Mouse (Mus musculus) cortical plate, adult 2 months (tissue): ENCODE results near the gene Tecr.

Experiments used
- CTCF ChIP-seq: fragments of 200-500 bp; IDR thresholded peaks from 2 replicates; pipeline ENCODE4 v1.5.1; 2011; ENCODE audit warnings: mild to moderate bottlenecking, control low read depth, low read length; ENCODE audit not compliant: insufficient read depth; ENCODE audit errors: extremely low read depth
- POLR2A ChIP-seq: fragments of 200-500 bp; IDR thresholded peaks from 2 replicates; pipeline ENCODE4 v1.6.1; 2011; ENCODE audit warnings: mild to moderate bottlenecking, low read length, control low read depth; ENCODE audit not compliant: insufficient read depth; ENCODE audit errors: extremely low read depth

GRCm38 (mm10) chr8:83534802-83535201 lies 73.0 kb downstream of the Tecr start:
- TF ChIP-seq POLR2A (no peak), CTCF (no peak)
